Mouse (Mus musculus): ENCODE data around the gene Capzb. TPM values are rescaled to one million over a fixed set of nuclear protein-coding genes. Genes with fewer than 3 reads are reported as not detected.

The Capzb gene
- total and polyA plus RNA-seq, 3 experiments, result 86.4 to 388 (median 160) TPM

- in situ Hi-C loops (cut with MboI; ENCODE audit: low pct_ligation_motif_present, low pct_unique_long_range_greater_than_20kb, low sequenced_read_pairs), result no loop called here
- Histone ChIP-seq H3K9me3 (replicated peaks; ENCODE audit: low read length) (no peaks in the 10 kb centered on the region), H3K27me3 (replicated peaks) (no peaks in the 10 kb centered on the region), H3K36me3 (replicated peaks in 1 of 2; ENCODE audit: control insufficient read depth in 1 of 2, insufficient read depth in 1 of 2, low read length in 1 of 2) (peaks cover 49 to 98% of the 10 kb centered on the region in 2 experiments), H3K79me2 (replicated peaks; ENCODE audit: control insufficient read depth, extremely low read depth, insufficient read depth, poor library complexity, severe bottlenecking) (no peaks in the 10 kb centered on the region), H3K27ac (ENCODE audit: insufficient read depth, low read depth) (no peak overlapping the region), H3K4me3 (replicated peaks in 1 of 3; ENCODE audit: low read depth in 2 of 3, low read length in 2 of 3, poor library complexity in 1 of 3) (no peak overlapping the region), H3K4me1 (ENCODE audit: control insufficient read depth in 1 of 2, insufficient read depth in 2 of 2) (peaks cover 0 to 3% of the 10 kb centered on the region in 2 experiments; a peak in 1 of 4 replicates), H3K9ac (ENCODE audit: insufficient read depth, low read depth) (no peak overlapping the region), H3K4me2 (ENCODE audit: insufficient read depth, low read depth, poor library complexity, severe bottlenecking) (no peak overlapping the region)
- dilution Hi-C loops (cut with MboI; ENCODE audit: extremely low pct_ligation_motif_present, extremely low pct_unique_long_range_greater_than_20kb, low sequenced_read_pairs), result no loop called here
- TF ChIP-seq USF1 (IDR thresholded peaks at IDR 0.05; ENCODE audit: low read depth, low read length) (no peak), BHLHE40 (IDR thresholded peaks at IDR 0.05; ENCODE audit: low read depth, low read length) (no peak), ZKSCAN1 (IDR thresholded peaks at IDR 0.05; ENCODE audit: borderline replicate concordance, low read depth, low read length) (no peak), IRF4 (IDR thresholded peaks at IDR 0.05; ENCODE audit: low read depth, low read length) (no peak), ZNF384 (IDR thresholded peaks at IDR 0.05; ENCODE audit: low read depth, low read length) (no peak), MYC (IDR thresholded peaks at IDR 0.05; ENCODE audit: low read depth, low read length) (no peak), ELF1 (IDR thresholded peaks at IDR 0.05; ENCODE audit: low read depth, low read length) (no peak), CTCF (conservative IDR thresholded peaks at IDR 0.05 in 1 of 2, IDR thresholded peaks at IDR 0.05 in 1 of 2; ENCODE audit: low read depth in 2 of 2, low read length in 2 of 2) (no peak), RAD21 (IDR thresholded peaks at IDR 0.05; ENCODE audit: low read depth, low read length) (no peak), SMC3 (IDR thresholded peaks at IDR 0.05; ENCODE audit: low read depth, low read length) (no peak), SIN3A (IDR thresholded peaks at IDR 0.05; ENCODE audit: low read length) (no peak), UBTF (IDR thresholded peaks at IDR 0.05; ENCODE audit: low read depth, low read length) (no peak), HCFC1 (IDR thresholded peaks at IDR 0.05; ENCODE audit: low read depth, low read length) (no peak), E2F4 (IDR thresholded peaks at IDR 0.05; ENCODE audit: insufficient replicate concordance, low read depth, low read length) (no peak), RCOR1 (conservative IDR thresholded peaks at IDR 0.05; ENCODE audit: low read depth, low read length) (no peak), TBP (conservative IDR thresholded peaks at IDR 0.05; ENCODE audit: low read depth, low read length) (no peak), ZMIZ1 (IDR thresholded peaks at IDR 0.05; ENCODE audit: low read depth, low read length) (no peak), POLR2AphosphoS2 (IDR thresholded peaks at IDR 0.05; ENCODE audit: low read depth, low read length) (no peak), CHD2 (IDR thresholded peaks at IDR 0.05; ENCODE audit: low read length) (no peak), MXI1 (IDR thresholded peaks at IDR 0.05; ENCODE audit: low read depth, low read length) (no peak)
- no peak for DNase-seq (ENCODE audit: extremely low read depth)
Observed at GRCm38 (mm10) chr4:139268242-139268641, 75.5 kb downstream of the Capzb start.

- in situ Hi-C loops (cut with MboI; ENCODE audit: low pct_ligation_motif_present, low pct_unique_long_range_greater_than_20kb, low sequenced_read_pairs) (no loop called here), dilution Hi-C loops (cut with MboI; ENCODE audit: extremely low pct_ligation_motif_present, extremely low pct_unique_long_range_greater_than_20kb, low sequenced_read_pairs) (no loop called here)
- no peaks in the 10 kb centered on the region for H3K9me3 ChIP-seq (replicated peaks; ENCODE audit: low read length)
- peaks cover 0 to 3% of the 10 kb centered on the region in 2 experiments; a peak in 1 of 4 replicates for H3K4me1 ChIP-seq (ENCODE audit: control insufficient read depth in 1 of 2, insufficient read depth in 2 of 2)
- peaks cover 47 to 98% of the 10 kb centered on the region in 2 experiments for H3K36me3 ChIP-seq (replicated peaks in 1 of 2; ENCODE audit: control insufficient read depth in 1 of 2, insufficient read depth in 1 of 2, low read length in 1 of 2)
- H3K9ac ChIP-seq (ENCODE audit: insufficient read depth, low read depth), result no peak overlapping the region
- H3K27ac ChIP-seq (ENCODE audit: insufficient read depth, low read depth), result no peak overlapping the region
- H3K4me2 ChIP-seq (ENCODE audit: insufficient read depth, low read depth, poor library complexity, severe bottlenecking), result no peak overlapping the region
- no peaks in the 10 kb centered on the region for H3K79me2 ChIP-seq (replicated peaks; ENCODE audit: control insufficient read depth, extremely low read depth, insufficient read depth, poor library complexity, severe bottlenecking)
- TF ChIP-seq MXI1 (IDR thresholded peaks at IDR 0.05; ENCODE audit: low read depth, low read length), result no peak
- TF ChIP-seq CHD2 (IDR thresholded peaks at IDR 0.05; ENCODE audit: low read length), result no peak
- no peak for TF ChIP-seq MEF2A (IDR thresholded peaks at IDR 0.05; ENCODE audit: borderline replicate concordance, low read depth, low read length)
- H3K27me3 ChIP-seq (replicated peaks), result no peaks in the 10 kb centered on the region
- no peak overlapping the region for H3K4me3 ChIP-seq (replicated peaks in 1 of 3; ENCODE audit: low read depth in 2 of 3, low read length in 2 of 3, poor library complexity in 1 of 3)
- DNase-seq (ENCODE audit: extremely low read depth), result no peak
Observed at GRCm38 (mm10) chr4:139270168-139270567, 77.5 kb downstream of the Capzb start.
